Mouse (Mus musculus) spleen, embryonic (tissue): Measurements from ENCODE around the gene Scfd2.

Experiments used
- CTCF ChIA-PET: fragments of 350-600 bp; sonication (Branson Sonifier 250); formaldehyde crosslinking; loops from one replicate; lab custom pipeline; 2022; lab: Charles Lee

Scfd2 gene

GRCm38 (mm10) chr5:74365984-74366709, 165.4 kb downstream of the Scfd2 start:
- CTCF ChIA-PET, result no interaction called here

GRCm38 (mm10) chr5:74365408-74365807, 166.2 kb downstream of the Scfd2 start:
- CTCF ChIA-PET, result no interaction called here

- CTCF ChIA-PET, result no interaction called here
Observed at GRCm38 (mm10) chr5:74363296-74363695, 168.3 kb downstream of the Scfd2 start.

GRCm38 (mm10) chr5:74361531-74361930, 170.0 kb downstream of the Scfd2 start:
- CTCF ChIA-PET, result no interaction called here

GRCm38 (mm10) chr5:74358033-74358432, 173.5 kb downstream of the Scfd2 start:
- CTCF ChIA-PET, result no interaction called here

- CTCF ChIA-PET, result no interaction called here
Observed at GRCm38 (mm10) chr5:74355416-74356177, 176.0 kb downstream of the Scfd2 start.

GRCm38 (mm10) chr5:74350909-74351308, 180.7 kb downstream of the Scfd2 start:
- CTCF ChIA-PET, result no interaction called here

- CTCF ChIA-PET, result no interaction called here
Observed at GRCm38 (mm10) chr5:74348079-74348870, 183.3 kb downstream of the Scfd2 start.

- CTCF ChIA-PET, result no interaction called here
Observed at GRCm38 (mm10) chr5:74343045-74343444, 188.5 kb downstream of the Scfd2 start.

- CTCF ChIA-PET, result no interaction called here
Observed at GRCm38 (mm10) chr5:74342557-74342956, 189.0 kb downstream of the Scfd2 start.

GRCm38 (mm10) chr5:74337491-74337890, 194.1 kb downstream of the Scfd2 start:
- CTCF ChIA-PET, result no interaction called here

- CTCF ChIA-PET, result no interaction called here
Observed at GRCm38 (mm10) chr5:74336780-74337179, 194.8 kb downstream of the Scfd2 start.

GRCm38 (mm10) chr5:74333258-74333657, 198.3 kb downstream of the Scfd2 start:
- CTCF ChIA-PET, result no interaction called here

GRCm38 (mm10) chr5:74326228-74326627, 205.3 kb downstream of the Scfd2 start:
- CTCF ChIA-PET, result interaction anchor here (0.8 kb wide), 1 partner anchor 940 kb away, joined by 3 read pairs; no protein-coding TSS in a partner anchor

- CTCF ChIA-PET, result no interaction called here
Observed at GRCm38 (mm10) chr5:74321010-74321746, 210.4 kb downstream of the Scfd2 start.

GRCm38 (mm10) chr5:74319551-74319950, 212.0 kb downstream of the Scfd2 start:
- CTCF ChIA-PET, result no interaction called here

GRCm38 (mm10) chr5:74317174-74317573, 214.4 kb downstream of the Scfd2 start:
- CTCF ChIA-PET, result no interaction called here

GRCm38 (mm10) chr5:74316333-74316945, 215.1 kb downstream of the Scfd2 start:
- CTCF ChIA-PET, result no interaction called here

GRCm38 (mm10) chr5:74315471-74316245, 215.9 kb downstream of the Scfd2 start:
- CTCF ChIA-PET, result no interaction called here

- CTCF ChIA-PET, result no interaction called here
Observed at GRCm38 (mm10) chr5:74314501-74314900, 217.1 kb downstream of the Scfd2 start.
